Mouse (Mus musculus) lung, embryonic 14.5 days (tissue): ENCODE results near the gene Ppp1ca. TPM values are rescaled to one million over a fixed set of nuclear protein-coding genes. Genes with fewer than 3 reads are reported as not detected.

ENCODE experiments used
- ATAC-seq: fragments of 200-750 bp; cut with Nextera tagmentation; 2 replicates; pipeline ENCODE4 v1.8.0; 2017; ENCODE audit warnings: mild to moderate bottlenecking, moderate TSS enrichment, moderate library complexity; ENCODE audit not compliant: insufficient read depth
- DNase-seq: peaks from one replicate; pipeline ENCODE4 v3.0.0-alpha.2; 2015
- H3K27ac ChIP-seq: fragments of 300-500 bp; sonication (generic); 2 replicates; pipeline ENCODE4 v1.5.1; 2014; ENCODE audit warnings: low read depth, mild to moderate bottlenecking, moderate library complexity
- H3K27me3 ChIP-seq: fragments of 300-500 bp; sonication (generic); 2 replicates; pipeline ENCODE4 v1.6.1; 2014; ENCODE audit warnings: low read length, control low read depth; ENCODE audit not compliant: insufficient read depth
- H3K36me3 ChIP-seq: fragments of 300-500 bp; sonication (generic); 2 replicates; pipeline ENCODE4 v1.6.1; 2014; ENCODE audit warnings: control low read depth; ENCODE audit not compliant: insufficient read depth
- H3K4me1 ChIP-seq: fragments of 300-500 bp; sonication (generic); 2 replicates; pipeline ENCODE4 v1.6.1; 2014; ENCODE audit warnings: antibody characterized with exemption, control low read depth; ENCODE audit not compliant: insufficient read depth
- H3K4me2 ChIP-seq: fragments of 300-500 bp; sonication (generic); 2 replicates; pipeline ENCODE4 v1.6.1; 2014; ENCODE audit warnings: mild to moderate bottlenecking
- H3K4me3 ChIP-seq: fragments of 300-500 bp; sonication (generic); 2 replicates; pipeline ENCODE4 v1.5.1; 2014; ENCODE audit warnings: low read depth, low read length
- H3K9ac ChIP-seq: fragments of 300-500 bp; sonication (generic); 2 replicates; pipeline ENCODE4 v1.6.1; 2014
- H3K9me3 ChIP-seq: fragments of 300-500 bp; sonication (generic); 2 replicates; pipeline ENCODE4 v1.6.1; 2016; ENCODE audit warnings: low read depth, low read length, control low read depth
- CTCF ChIP-seq: IDR thresholded peaks from 2 replicates; pipeline ENCODE4 v1.5.1; 2016; ENCODE audit warnings: antibody characterized with exemption, low read depth
- whole genome bisulfite sequencing: fragments of 180-500 bp; shearing (Covaris S2); extraction: QIAGEN DNeasy Blood & Tissue Kit; methylation state at CpG from one replicate; pipeline ENCODE4 v1.1.7; 2014; 5-methylcytosine and 5-hydroxymethylcytosine counted together
- polyA plus RNA-seq: library from polyadenylated mRNA; unstranded; fragments of >200 nt; fragmentation: Nextera tagmentation; extraction: Ambion mirVana; gene quantifications from 2 replicates; pipeline ENCODE4 v1.2.1, GENCODE M21; 2014

The Ppp1ca gene
- polyA plus RNA-seq, 1 experiment from 2014 or later, result 994 TPM

DNA sequence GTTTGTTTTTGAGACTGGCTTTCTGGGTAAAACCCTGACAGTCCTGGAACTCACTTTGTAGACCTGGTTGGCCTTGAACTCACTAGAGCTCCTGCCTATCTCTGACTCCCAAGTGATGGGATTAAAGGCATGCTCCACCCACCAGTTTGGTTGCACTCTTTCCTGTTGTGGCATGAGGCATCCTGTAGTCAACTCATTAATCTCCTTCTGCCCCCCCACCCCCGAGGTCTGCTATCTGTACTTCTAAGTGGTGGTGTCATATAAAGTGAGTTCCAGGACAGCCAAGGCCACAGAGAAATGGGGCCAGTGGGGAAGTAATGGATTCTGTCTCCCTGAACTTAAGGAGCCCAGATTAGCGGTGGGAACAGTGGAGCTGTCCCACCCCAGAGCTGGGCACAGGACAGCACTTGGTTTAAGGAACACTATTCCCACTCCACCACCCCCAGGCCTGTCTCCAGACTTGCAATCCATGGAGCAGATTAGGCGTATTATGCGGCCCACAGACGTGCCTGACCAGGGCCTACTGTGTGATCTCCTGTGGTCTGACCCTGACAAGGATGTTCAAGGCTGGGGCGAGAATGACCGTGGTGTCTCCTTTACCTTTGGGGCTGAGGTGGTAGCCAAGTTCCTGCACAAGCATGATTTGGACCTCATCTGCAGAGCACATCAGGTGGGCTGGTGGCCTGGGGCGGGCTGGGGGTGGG is 2.3 kb downstream of the Ppp1ca start:
- no peak for TF ChIP-seq CTCF
- Histone ChIP-seq H3K9me3 (no peaks in the 10 kb centered on the region), H3K4me1 (peaks cover 11% of the 10 kb centered on the region), H3K27me3 (no peaks in the 10 kb centered on the region), H3K27ac (no peak overlapping the region), H3K4me3 (no peak overlapping the region), H3K4me2 (peak overlapping the region; percentile 98; the same call in 1 of the 2 replicates), H3K9ac (no peak overlapping the region), H3K36me3 (peaks cover 56% of the 10 kb centered on the region)
- WGBS, result 79% methylated on average over 8 of the region's 8 CpGs
- DNase-seq (no peak), ATAC-seq (no peak)

GRCm38 (mm10) chr19:4194776-4195650 is 3.1 kb downstream of the Ppp1ca start:
- no peak for TF ChIP-seq CTCF
- DNase-seq, result no peak
- H3K27me3 ChIP-seq, result no peaks in the 10 kb centered on the region
- H3K4me1 ChIP-seq, result peaks cover 11% of the 10 kb centered on the region
- H3K4me3 ChIP-seq, result no peak overlapping the region
- H3K9ac ChIP-seq, result no peak overlapping the region
- H3K27ac ChIP-seq, result no peak overlapping the region
- peaks cover 63% of the 10 kb centered on the region for H3K36me3 ChIP-seq
- no peaks in the 10 kb centered on the region for H3K9me3 ChIP-seq
- no peak for ATAC-seq
- no peak overlapping the region for H3K4me2 ChIP-seq
- WGBS, result 74% methylated on average over 12 of the region's 12 CpGs

- H3K9ac ChIP-seq, result no peak overlapping the region
- no peak for TF ChIP-seq CTCF
- no peak overlapping the region for H3K27ac ChIP-seq
- H3K27me3 ChIP-seq, result no peaks in the 10 kb centered on the region
- H3K36me3 ChIP-seq, result peaks cover 68% of the 10 kb centered on the region
- H3K4me3 ChIP-seq, result no peak overlapping the region
- no peak for DNase-seq
- no peaks in the 10 kb centered on the region for H3K9me3 ChIP-seq
- ATAC-seq, result no peak
- no peak overlapping the region for H3K4me2 ChIP-seq
- 56% methylated on average over 2 of the region's 2 CpGs for WGBS
- H3K4me1 ChIP-seq, result peaks cover 19% of the 10 kb centered on the region
Measured at GRCm38 (mm10) chr19:4196048-4196447, 4.2 kb downstream of the Ppp1ca start.

GRCm38 (mm10) chr19:4196548-4196947 is 4.7 kb downstream of the Ppp1ca start:
- H3K4me1 ChIP-seq, result peaks cover 15% of the 10 kb centered on the region

DNA sequence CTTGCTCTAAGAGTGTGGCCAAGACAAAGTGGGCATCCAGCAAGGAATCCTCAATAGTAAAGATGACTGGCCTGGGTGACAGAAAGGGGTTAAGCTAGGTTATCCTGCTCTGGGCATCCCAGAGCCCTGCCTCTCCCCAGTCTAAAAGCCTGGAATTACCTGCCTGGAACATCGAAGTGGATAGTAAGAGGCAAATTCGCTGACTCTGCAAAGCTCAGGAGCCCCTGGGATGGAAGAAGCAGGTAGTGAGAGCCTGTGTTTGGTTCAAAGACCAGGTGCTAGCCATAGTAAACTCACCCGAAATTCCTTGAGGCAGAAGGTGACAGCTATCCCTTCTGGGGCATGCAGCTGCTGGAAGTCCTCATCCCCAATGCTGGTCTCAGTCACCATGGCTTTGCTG is 5.3 kb downstream of the Ppp1ca start:
- Histone ChIP-seq H3K27ac (no peak overlapping the region), H3K9me3 (no peaks in the 10 kb centered on the region), H3K36me3 (peaks cover 68% of the 10 kb centered on the region), H3K4me1 (peaks cover 16% of the 10 kb centered on the region), H3K4me2 (no peak overlapping the region), H3K4me3 (no peak overlapping the region), H3K9ac (no peak overlapping the region), H3K27me3 (no peaks in the 10 kb centered on the region)
- WGBS, result 55% methylated on average over 3 of the region's 3 CpGs
- no peak for TF ChIP-seq CTCF
- DNase-seq (no peak), ATAC-seq (no peak)

More at GRCm38 (mm10) chr19:4196548-4196947, 4.7 kb downstream of the Ppp1ca start:
- Histone ChIP-seq H3K27me3 (no peaks in the 10 kb centered on the region), H3K9ac (no peak overlapping the region), H3K4me2 (no peak overlapping the region), H3K4me3 (no peak overlapping the region), H3K36me3 (peaks cover 68% of the 10 kb centered on the region), H3K27ac (no peak overlapping the region), H3K9me3 (no peaks in the 10 kb centered on the region)
- ATAC-seq (no peak), DNase-seq (peak; percentile 15)
- WGBS, result 44% methylated on average over 5 of the region's 5 CpGs
- no peak for TF ChIP-seq CTCF

DNA sequence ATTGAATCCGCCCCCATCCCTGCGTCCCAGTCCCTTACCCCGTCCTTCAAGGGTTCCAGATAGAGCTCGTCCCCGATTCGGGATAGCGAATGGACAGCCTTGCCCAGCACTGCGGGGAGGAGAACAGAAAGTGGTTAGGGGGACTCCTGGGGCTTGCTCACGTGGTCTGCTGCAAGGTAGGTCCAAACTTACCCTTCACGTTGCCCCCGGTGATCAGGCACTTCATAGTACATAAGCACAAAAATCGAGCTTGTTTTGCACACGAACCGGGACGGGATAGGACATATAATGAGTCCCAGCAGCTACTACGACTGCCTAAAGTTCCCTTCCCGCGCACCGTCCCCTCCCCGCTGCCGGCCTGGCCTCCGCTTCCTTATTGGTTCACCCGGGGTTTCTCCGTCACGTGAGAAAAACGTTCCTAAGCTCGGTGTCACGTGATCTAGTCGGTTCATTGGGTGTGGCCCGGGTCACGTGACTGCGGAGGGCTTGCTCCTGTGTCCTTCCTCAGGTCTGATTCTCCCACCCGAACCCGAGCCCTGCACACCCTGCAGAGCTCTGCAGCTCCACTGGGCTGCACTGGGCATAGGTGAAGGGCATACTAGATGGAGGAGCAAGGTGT is 9.5 kb downstream of the Ppp1ca start, which contains the start of gene Rad9a:
Rad9a (minus strand) TSS at position 372 of the 619 bp plus-strand sequence.
- H3K4me3 ChIP-seq, result peak within 1 kb of the TSS; percentile 81
- peak within 1 kb of the TSS; percentile 89 for H3K9ac ChIP-seq
- WGBS, result under 1% methylated on average over 34 of the region's 34 CpGs
- peaks cover 12% of the 10 kb centered on the region for H3K4me1 ChIP-seq
- no peaks in the 10 kb centered on the region for H3K9me3 ChIP-seq
- no peak for TF ChIP-seq CTCF
- H3K4me2 ChIP-seq, result peak within 1 kb of the TSS; percentile 99
- peaks cover 33% of the 10 kb centered on the region for H3K36me3 ChIP-seq
- ATAC-seq (peak; percentile 87), DNase-seq (peak; percentile 99)
- peak within 1 kb of the TSS; percentile 61 for H3K27ac ChIP-seq
- no peaks in the 10 kb centered on the region for H3K27me3 ChIP-seq
